Mouse (Mus musculus) intestine, embryonic 14.5 days (tissue): Measurements from ENCODE around the gene Mrpl1. TPM values are rescaled to one million over a fixed set of nuclear protein-coding genes. Genes with fewer than 3 reads are reported as not detected.

Experiments used
- ATAC-seq: fragments of 200-750 bp; cut with Nextera tagmentation; replicated peaks from 2 replicates; pipeline ENCODE4 v1.8.0; 2017; ENCODE audit warnings: low read depth, moderate number of reproducible peaks, moderate TSS enrichment, moderate library complexity; ENCODE audit not compliant: low FRiP score, low TSS enrichment
- DNase-seq: peaks from one replicate; pipeline ENCODE4 v3.0.0-alpha.2; 2018; ENCODE audit warnings: low spot score
- H3K27ac ChIP-seq: fragments of 300-500 bp; sonication (generic); 2 replicates; pipeline ENCODE4 v1.5.1; 2014; ENCODE audit warnings: low read depth, mild to moderate bottlenecking, control low read depth
- H3K27me3 ChIP-seq: fragments of 300-500 bp; sonication (generic); replicated peaks from 2 replicates; pipeline ENCODE4 v1.6.1; 2014; ENCODE audit warnings: low read length, control low read depth; ENCODE audit not compliant: control insufficient read depth, insufficient read depth
- H3K36me3 ChIP-seq: fragments of 300-500 bp; sonication (generic); 2 replicates; pipeline ENCODE4 v1.6.1; 2014; ENCODE audit warnings: low read length, control low read depth; ENCODE audit not compliant: control insufficient read depth, insufficient read depth
- H3K4me1 ChIP-seq: fragments of 300-500 bp; sonication (generic); replicated peaks from 2 replicates; pipeline ENCODE4 v1.6.1; 2014; ENCODE audit warnings: low read length, control low read depth, mixed read lengths; ENCODE audit not compliant: control insufficient read depth, insufficient read depth
- H3K4me2 ChIP-seq: fragments of 300-500 bp; sonication (generic); 2 replicates; pipeline ENCODE4 v1.6.1; 2014; ENCODE audit warnings: low read length
- H3K4me3 ChIP-seq: fragments of 300-500 bp; sonication (generic); 2 replicates; pipeline ENCODE4 v1.5.1; 2014; ENCODE audit warnings: low read depth, low read length, control low read depth, mixed read lengths
- H3K9ac ChIP-seq: fragments of 300-500 bp; sonication (generic); 2 replicates; pipeline ENCODE4 v1.6.1; 2014; ENCODE audit warnings: mild to moderate bottlenecking, low read length
- H3K9me3 ChIP-seq: fragments of 300-500 bp; sonication (generic); 2 replicates; pipeline ENCODE4 v1.6.1; 2016; ENCODE audit warnings: low read length, control low read depth; ENCODE audit not compliant: control insufficient read depth
- WGBS: fragments of 180-500 bp; shearing (Covaris S2); extraction: QIAGEN DNeasy Blood & Tissue Kit; methylation state at CpG from one replicate; pipeline ENCODE4 v1.1.7; 2014; 5-methylcytosine and 5-hydroxymethylcytosine counted together
- polyA plus RNA-seq: library from polyadenylated mRNA; unstranded; fragments of >200 nt; fragmentation: Nextera tagmentation; extraction: Ambion mirVana; gene quantifications from 2 replicates; pipeline ENCODE4 v1.2.1, GENCODE M21; 2014

Gene Mrpl1
- polyA plus RNA-seq, 1 experiment from 2014 or later: 23.6 TPM

DNA sequence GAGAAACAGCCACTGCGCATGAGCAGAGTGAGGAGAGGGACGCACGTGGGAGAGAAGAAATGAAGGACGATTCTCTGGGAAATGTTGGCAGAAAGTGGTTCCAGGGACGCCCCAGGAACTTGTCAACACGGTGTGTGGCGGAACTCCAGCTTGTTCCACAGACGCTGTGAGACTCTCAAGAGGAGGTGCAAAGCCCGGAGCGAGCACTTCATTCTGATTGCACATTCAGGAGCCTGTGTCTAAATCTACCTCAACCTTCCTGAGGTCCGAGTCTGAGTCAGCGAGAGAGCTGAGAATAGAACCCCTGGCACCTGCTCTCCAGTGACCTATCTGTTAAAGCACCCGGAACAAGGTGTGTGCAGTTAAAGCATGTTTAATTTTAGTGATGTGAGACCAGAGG is 98.8 kb downstream of the Mrpl1 start:
- H3K27me3 ChIP-seq: no peaks in the 10 kb centered on the region
- no peaks in the 10 kb centered on the region for H3K9me3 ChIP-seq

DNA sequence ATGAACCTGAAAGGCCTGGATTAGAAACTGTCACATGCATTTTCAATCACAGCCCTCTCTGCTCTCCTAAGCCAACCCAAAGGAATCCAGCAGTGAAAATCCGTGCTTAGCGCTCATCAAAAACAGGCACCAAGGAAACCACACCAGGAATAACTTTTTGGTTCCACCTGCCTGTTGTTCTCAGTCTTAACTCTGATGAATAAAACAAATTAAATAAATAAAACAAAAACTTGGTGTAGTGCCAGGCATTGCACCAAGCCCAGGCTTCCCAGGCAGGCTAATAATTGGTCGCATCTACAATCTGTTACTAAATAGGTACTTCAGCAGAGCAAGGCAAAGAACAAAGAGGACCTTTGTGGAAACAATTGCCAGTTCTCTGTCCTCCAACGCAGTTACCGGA is 99.4 kb downstream of the Mrpl1 start:
- no peak overlapping the region for H3K9ac ChIP-seq
- no peak overlapping the region for H3K27ac ChIP-seq
- H3K27me3 ChIP-seq: no peaks in the 10 kb centered on the region
- 83% methylated on average over 5 of the region's 5 CpGs for WGBS
- H3K4me1 ChIP-seq: no peaks in the 10 kb centered on the region
- DNase-seq: no peak
- no peak overlapping the region for H3K4me3 ChIP-seq
- no peaks in the 10 kb centered on the region for H3K9me3 ChIP-seq
- H3K36me3 ChIP-seq: no peaks in the 10 kb centered on the region
- ATAC-seq: no peak
- H3K4me2 ChIP-seq: no peak overlapping the region

More for the DNA sequence above, 98.8 kb downstream of the Mrpl1 start:
- Histone ChIP-seq H3K4me3 (no peak overlapping the region), H3K4me2 (no peak overlapping the region), H3K9ac (no peak overlapping the region), H3K4me1 (no peaks in the 10 kb centered on the region), H3K27ac (no peak overlapping the region), H3K36me3 (no peaks in the 10 kb centered on the region)
- DNase-seq: no peak
- no peak for ATAC-seq
- WGBS: 84% methylated on average over 13 of the region's 13 CpGs

DNA sequence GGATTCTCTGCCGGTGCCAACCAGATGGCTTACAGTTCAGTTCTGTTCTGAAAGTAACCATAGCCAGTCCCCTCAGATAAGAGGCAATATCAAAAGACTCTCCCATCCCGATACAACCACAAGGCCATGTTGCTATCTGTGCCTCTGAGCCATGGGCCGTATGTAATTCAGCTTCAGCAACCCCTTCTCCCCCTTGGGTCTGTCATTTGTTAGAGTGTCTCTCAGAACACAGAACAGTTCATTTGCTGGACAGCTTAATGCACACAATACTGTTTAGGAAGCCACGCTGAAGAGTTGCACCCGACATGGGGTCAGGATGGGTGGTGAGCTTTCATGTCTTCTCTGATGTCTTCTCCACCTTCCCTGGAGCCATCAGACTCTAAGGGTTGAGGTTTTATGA is 100.3 kb downstream of the Mrpl1 start:
- no peak overlapping the region for H3K9ac ChIP-seq
- no peak overlapping the region for H3K4me3 ChIP-seq
- no peaks in the 10 kb centered on the region for H3K27me3 ChIP-seq
- H3K9me3 ChIP-seq: no peaks in the 10 kb centered on the region
- ATAC-seq: no peak
- 84% methylated on average over 5 of the region's 5 CpGs for WGBS
- no peaks in the 10 kb centered on the region for H3K36me3 ChIP-seq
- no peak for DNase-seq
- H3K4me2 ChIP-seq: no peak overlapping the region
- no peaks in the 10 kb centered on the region for H3K4me1 ChIP-seq
- H3K27ac ChIP-seq: no peak overlapping the region

DNA sequence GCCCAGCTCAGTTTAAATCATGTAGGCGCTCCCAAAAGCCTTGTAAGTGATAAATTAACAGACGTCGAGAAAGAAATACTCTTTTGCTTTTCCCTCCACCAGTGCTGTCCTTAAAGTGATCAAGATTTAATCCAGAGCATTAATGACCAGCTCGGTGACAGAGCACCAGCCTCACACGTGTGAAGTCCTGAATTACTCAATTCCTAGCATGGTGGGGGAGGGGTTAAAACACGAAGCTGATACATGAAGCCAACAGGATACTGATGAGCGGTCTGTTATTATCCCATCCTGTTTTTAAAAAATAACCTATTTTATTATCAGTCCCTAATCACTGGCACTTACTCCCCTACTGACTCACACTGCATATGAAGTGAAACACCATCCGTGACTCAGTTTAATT is 102.4 kb downstream of the Mrpl1 start:
- DNase-seq (no peak), ATAC-seq (no peak)

More for the DNA sequence above, 102.4 kb downstream of the Mrpl1 start:
- no peak overlapping the region for H3K27ac ChIP-seq
- no peaks in the 10 kb centered on the region for H3K36me3 ChIP-seq
- H3K4me3 ChIP-seq: no peak overlapping the region
- H3K9me3 ChIP-seq: no peaks in the 10 kb centered on the region
- H3K27me3 ChIP-seq: no peaks in the 10 kb centered on the region
- 61% methylated on average over 8 of the region's 8 CpGs for WGBS
- no peak overlapping the region for H3K4me2 ChIP-seq
- no peaks in the 10 kb centered on the region for H3K4me1 ChIP-seq
- H3K9ac ChIP-seq: no peak overlapping the region

Other genes with a start within 250 kb of the Mrpl1 start
- gene Cnot6l, start 45.3 kb upstream of the Mrpl1 start, polyA plus RNA-seq: 22.3 and 25.2 TPM in 2 replicates
- 40.0 and 41.4 TPM in 2 replicates for gene Fras1, start 164.5 kb downstream of the Mrpl1 start, polyA plus RNA-seq